Mouse (Mus musculus): ENCODE measurements around the gene Gng12.
"Not testable (repeated sequence)": the region's sequence is repeated elsewhere in the genome, so short reads cannot be mapped to it uniquely, and the experiment has no call there.

Gng12 gene

GRCm38 (mm10) chr6:66955089-66955657 is 59.0 kb downstream of the Gng12 start:
- no peak for DNase-seq (ENCODE audit: low spot score in 2 of 2)

- no peak for DNase-seq (ENCODE audit: low spot score in 2 of 2)
These were observed 62.5 kb downstream of the Gng12 start for GRCm38 (mm10) chr6:66958466-66959235.

GRCm38 (mm10) chr6:66962582-66963043 is 66.4 kb downstream of the Gng12 start:
- DNase-seq (ENCODE audit: low spot score in 2 of 2) = no peak

GRCm38 (mm10) chr6:66963068-66963467 is 66.9 kb downstream of the Gng12 start:
- DNase-seq (ENCODE audit: low spot score in 2 of 2) = no peak

- not testable (repeated sequence) for DNase-seq (ENCODE audit: low spot score in 2 of 2)
These were observed 67.5 kb downstream of the Gng12 start for GRCm38 (mm10) chr6:66963651-66964050.

GRCm38 (mm10) chr6:66964222-66964621 is 68.0 kb downstream of the Gng12 start:
- DNase-seq (ENCODE audit: low spot score in 2 of 2) = no peak

GRCm38 (mm10) chr6:66965203-66965602 is 69.0 kb downstream of the Gng12 start:
- DNase-seq (ENCODE audit: low spot score in 2 of 2) = no peak

GRCm38 (mm10) chr6:66967788-66968187 is 71.6 kb downstream of the Gng12 start:
- no peak for DNase-seq (ENCODE audit: low spot score in 2 of 2)

GRCm38 (mm10) chr6:66969446-66969845 is 73.2 kb downstream of the Gng12 start:
- no peak for DNase-seq (ENCODE audit: low spot score in 2 of 2)

GRCm38 (mm10) chr6:66972300-66972699 is 76.1 kb downstream of the Gng12 start:
- DNase-seq (ENCODE audit: low spot score in 2 of 2) = no peak

GRCm38 (mm10) chr6:66973180-66973579 is 77.0 kb downstream of the Gng12 start:
- DNase-seq (ENCODE audit: low spot score in 2 of 2) = no peak

- DNase-seq (ENCODE audit: low spot score in 2 of 2) = no peak
These were observed 79.3 kb downstream of the Gng12 start for GRCm38 (mm10) chr6:66975522-66975921.

GRCm38 (mm10) chr6:66979197-66979596 is 83.0 kb downstream of the Gng12 start:
- no peak for DNase-seq (ENCODE audit: low spot score in 2 of 2)

- DNase-seq (ENCODE audit: low spot score in 2 of 2) = no peak
These were observed 83.8 kb downstream of the Gng12 start for GRCm38 (mm10) chr6:66980040-66980439.

- DNase-seq (ENCODE audit: low spot score in 2 of 2) = no peak
These were observed 85.2 kb downstream of the Gng12 start for GRCm38 (mm10) chr6:66981366-66981765.

GRCm38 (mm10) chr6:66981864-66982263 is 85.7 kb downstream of the Gng12 start:
- DNase-seq (ENCODE audit: low spot score in 2 of 2) = no peak

- no peak for DNase-seq (ENCODE audit: low spot score in 2 of 2)
These were observed 87.9 kb downstream of the Gng12 start for GRCm38 (mm10) chr6:66984079-66984478.

GRCm38 (mm10) chr6:66984672-66985071 is 88.5 kb downstream of the Gng12 start:
- no peak for DNase-seq (ENCODE audit: low spot score in 2 of 2)

GRCm38 (mm10) chr6:66985500-66985899 is 89.3 kb downstream of the Gng12 start:
- DNase-seq (ENCODE audit: low spot score in 2 of 2) = no peak

GRCm38 (mm10) chr6:66986063-66986462 is 89.9 kb downstream of the Gng12 start:
- DNase-seq (ENCODE audit: low spot score in 2 of 2) = no peak

- no peak for DNase-seq (ENCODE audit: low spot score in 2 of 2)
These were observed 91.4 kb downstream of the Gng12 start for GRCm38 (mm10) chr6:66987643-66988042.

GRCm38 (mm10) chr6:66988363-66988762 is 92.2 kb downstream of the Gng12 start:
- no peak for DNase-seq (ENCODE audit: low spot score in 2 of 2)

- DNase-seq (ENCODE audit: low spot score in 2 of 2) = no peak
These were observed 92.8 kb downstream of the Gng12 start for GRCm38 (mm10) chr6:66989037-66989436.
